11 mouse cellular contexts compared by ENCODE assay signal in genomic region chr12:54651820-54652219, GRCm38 (mm10). TPM values are rescaled to one million over a fixed set of nuclear protein-coding genes. Genes with fewer than 3 reads are reported as not detected.
DNase-seq lines count a peak whose midpoint lies in the region; ATAC-seq and TF ChIP-seq lines count a peak whose summit lies in the region.
"Had no signal": no experiment of that assay in that cellular context is flagged by ENCODE, and none has a peak within 500 bp of the region (broad histone marks: within the 10 kb centered on the region; RNA-seq: fewer than 3 reads in every experiment).

No protein-coding gene starts in this region.

- H3K9ac ChIP-seq in limb, embryonic 12.5 days (replicated peaks): no peak overlapping the region
- no peak overlapping the region for H3K9ac ChIP-seq in ES-Bruce4 (ENCODE audit: low read depth, poor library complexity, severe bottlenecking)
- H3K9ac ChIP-seq: embryonic facial prominence, embryonic 15.5 days had no signal

- TF ChIP-seq EP300 in ES-Bruce4 (IDR thresholded peaks at IDR 0.05; ENCODE audit: insufficient read depth, low read depth, low read length): no peak

- ATAC-seq in limb, embryonic 12.5 days (ENCODE audit: insufficient number of reproducible peaks, insufficient read depth, low FRiP score, low TSS enrichment, low read depth): no peak

- H3K27ac ChIP-seq in limb, embryonic 12.5 days: peak overlapping the region; percentile 47; the same call in 1 of the 2 replicates
- no peak overlapping the region for H3K27ac ChIP-seq in limb, embryonic 10.5 days
- no peak overlapping the region for H3K27ac ChIP-seq in ES-Bruce4 (ENCODE audit: insufficient read depth, low read length)
- H3K27ac ChIP-seq in brown adipose tissue, adult 24 weeks (replicated peaks; ENCODE audit: low read depth, low read length): no peak overlapping the region
- H3K27ac ChIP-seq: embryonic facial prominence, embryonic 15.5 days had no signal

- no peak overlapping the region for H3K4me3 ChIP-seq in limb, embryonic 12.5 days (replicated peaks)
- no peak overlapping the region for H3K4me3 ChIP-seq in limb, embryonic 10.5 days
- peak overlapping the region; percentile 35; the same call in 1 of the 2 replicates for H3K4me3 ChIP-seq in ES-Bruce4 (ENCODE audit: low read depth, low read length)
- peak overlapping the region; percentile 12 for H3K4me3 ChIP-seq in brown adipose tissue, adult 24 weeks (ENCODE audit: insufficient read depth, low read depth, low read length)
- H3K4me3 ChIP-seq: embryonic facial prominence, embryonic 15.5 days had no signal

- H3K27me3 ChIP-seq in limb, embryonic 12.5 days: no peaks in the 10 kb centered on the region
- no peaks in the 10 kb centered on the region for H3K27me3 ChIP-seq in limb, embryonic 10.5 days (ENCODE audit: low read depth, poor library complexity, severe bottlenecking)
- no peaks in the 10 kb centered on the region for H3K27me3 ChIP-seq in ES-Bruce4 (ENCODE audit: control insufficient read depth, insufficient read depth, low read length, poor library complexity, severe bottlenecking)
- H3K27me3 ChIP-seq: embryonic facial prominence, embryonic 15.5 days had no signal

- H3K4me2 ChIP-seq in limb, embryonic 12.5 days: no peak overlapping the region
- H3K4me2 ChIP-seq: embryonic facial prominence, embryonic 15.5 days had no signal

- no peak for DNase-seq in limb, embryonic 10.5 days (ENCODE audit: low spot score)
- DNase-seq in kidney, postnatal 10 days: peak; percentile 26
- DNase-seq in adipocyte (ENCODE audit: low spot score): no peak
- DNase-seq in urinary bladder, postnatal 4 days (ENCODE audit: low spot score in 2 of 2): no peak
- DNase-seq: adrenal gland, postnatal 14 days; cerebellum, adult 9-10 months; spleen, adult 18-20 months had no signal

- no peak for TF ChIP-seq POLR2A in ES-Bruce4 (IDR thresholded peaks at IDR 0.05; ENCODE audit: insufficient read depth, low read length)

- no peaks in the 10 kb centered on the region for H3K9me3 ChIP-seq in limb, embryonic 12.5 days
- no peaks in the 10 kb centered on the region for H3K9me3 ChIP-seq in limb, embryonic 10.5 days (replicated peaks)
- H3K9me3 ChIP-seq in ES-Bruce4 (replicated peaks; ENCODE audit: control insufficient read depth, insufficient read depth, low read length, poor library complexity, severe bottlenecking): no peaks in the 10 kb centered on the region
- H3K9me3 ChIP-seq: embryonic facial prominence, embryonic 15.5 days had no signal

- H3K4me1 ChIP-seq in limb, embryonic 12.5 days (replicated peaks): peaks cover 17% of the 10 kb centered on the region
- H3K4me1 ChIP-seq in limb, embryonic 10.5 days: peaks cover 21% of the 10 kb centered on the region
- H3K4me1 ChIP-seq in ES-Bruce4 (ENCODE audit: control insufficient read depth, insufficient read depth, low read length): no peaks in the 10 kb centered on the region
- H3K4me1 ChIP-seq in brown adipose tissue, adult 24 weeks (ENCODE audit: control insufficient read depth, insufficient read depth, insufficient read length, low read length): peaks cover 22% of the 10 kb centered on the region

- 76% methylated on average over 8 of the region's 8 CpGs for WGBS in limb, embryonic 12.5 days
- 79% methylated on average over 8 of the region's 8 CpGs for WGBS in limb, embryonic 10.5 days

- peaks cover 33% of the 10 kb centered on the region for H3K36me3 ChIP-seq in limb, embryonic 12.5 days
- H3K36me3 ChIP-seq in limb, embryonic 10.5 days: peaks cover 38% of the 10 kb centered on the region
- no peaks in the 10 kb centered on the region for H3K36me3 ChIP-seq in ES-Bruce4 (ENCODE audit: control insufficient read depth, insufficient read depth, low read length, poor library complexity, severe bottlenecking)

- no peak for TF ChIP-seq CTCF in ES-Bruce4 (IDR thresholded peaks at IDR 0.05; ENCODE audit: low read depth, low read length)

RNA-seq across cellular contexts. Expression of gene Sptssa, which starts 4.6 kb away (rescaled TPM):
- polyA plus RNA-seq in limb, embryonic 12.5 days (2016; fragmentation: Nextera tagmentation; extraction: Ambion mirVana): 200 and 201 TPM in 2 replicates
- polyA plus RNA-seq in limb, embryonic 10.5 days (2016; fragmentation: Nextera tagmentation; extraction: Ambion mirVana): 130 and 143 TPM in 2 replicates
- polyA plus RNA-seq in ES-Bruce4 (2011; ENCODE audit: insufficient read depth, insufficient read length, low read depth, missing spikeins): 21.4 and 28.6 TPM in 2 replicates
- 81.2 and 86.1 TPM in 2 replicates for polyA plus RNA-seq in brown adipose tissue, adult 24 weeks (2012; ENCODE audit: insufficient read depth, insufficient read length, missing spikeins)

RNA-seq across cellular contexts. Expression of gene Eapp, which starts 43.9 kb away (rescaled TPM):
- polyA plus RNA-seq in limb, embryonic 12.5 days (2016; fragmentation: Nextera tagmentation; extraction: Ambion mirVana): 63.0 and 73.3 TPM in 2 replicates
- 62.7 and 69.8 TPM in 2 replicates for polyA plus RNA-seq in limb, embryonic 10.5 days (2016; fragmentation: Nextera tagmentation; extraction: Ambion mirVana)
- 44.4 and 46.6 TPM in 2 replicates for polyA plus RNA-seq in ES-Bruce4 (2011; ENCODE audit: insufficient read depth, insufficient read length, low read depth, missing spikeins)
- 45.3 and 49.2 TPM in 2 replicates for polyA plus RNA-seq in brown adipose tissue, adult 24 weeks (2012; ENCODE audit: insufficient read depth, insufficient read length, missing spikeins)

Comparison
In these comparisons a context has a peak if more than half of its experiments do, and no peak if none do; other contexts are left out.
1. H3K4me3 ChIP-seq: peak in ES-Bruce4 (single experiment) and brown adipose tissue, adult 24 weeks (single experiment); none in limb, embryonic 12.5 days (single experiment) and limb, embryonic 10.5 days (single experiment).